In the genomic region with DNA sequence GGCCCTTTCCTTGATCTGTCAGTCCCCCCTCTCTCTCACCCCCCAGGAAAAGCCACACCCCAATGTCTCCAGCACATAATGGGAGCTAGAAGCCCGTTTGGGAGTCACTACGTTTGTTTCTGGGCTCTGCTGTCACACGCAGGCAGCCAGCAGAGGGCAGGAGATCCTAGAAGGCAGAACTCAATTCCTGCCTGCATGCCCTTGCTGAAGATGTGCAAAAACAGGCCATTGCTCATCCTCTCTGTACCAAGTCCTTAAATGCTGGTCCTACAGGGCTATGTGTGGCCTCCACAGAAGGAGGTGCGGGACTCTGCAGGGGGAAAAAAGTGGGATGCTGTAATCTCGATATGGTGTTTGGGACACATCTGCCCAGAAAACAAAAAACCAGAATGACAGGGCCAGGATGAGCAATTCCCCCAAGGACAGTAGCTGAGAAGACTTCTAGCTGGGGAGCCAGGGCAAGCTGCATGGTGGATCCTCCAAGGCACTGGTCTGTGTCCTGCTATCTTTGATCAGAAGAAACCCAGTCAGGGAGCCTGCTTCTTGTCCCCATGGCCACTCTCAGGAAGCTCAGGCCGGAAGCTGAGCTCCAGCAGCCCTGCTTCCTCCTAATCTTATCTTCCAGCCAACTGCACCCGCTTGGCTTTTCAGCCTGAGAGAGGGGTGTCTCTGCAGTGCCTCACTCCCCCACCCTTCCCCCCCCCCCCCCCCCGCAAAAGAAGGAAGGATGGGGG, we compare ENCODE assay signal across 8 mouse cellular contexts. TPM values are rescaled to one million over a fixed set of nuclear protein-coding genes. Genes with fewer than 3 reads are reported as not detected.
DNase-seq lines count a peak whose midpoint lies in the region; ATAC-seq lines count a peak whose summit lies in the region.

No protein-coding gene starts in this region.

- H3K27me3 ChIP-seq in hindbrain, embryonic 12.5 days: peaks cover 13% of the 10 kb centered on the region

- WGBS in hindbrain, embryonic 12.5 days: 30% methylated on average over 8 of the region's 8 CpGs

- H3K4me2 ChIP-seq in hindbrain, embryonic 12.5 days (replicated peaks): no peak overlapping the region

- DNase-seq in cerebellum, adult 18-20 months: peak; percentile 54 to 65
- DNase-seq in cerebellum, adult 11-12 months: no peak
- DNase-seq in brain, embryonic 18.5 days (ENCODE audit: low read depth, low spot score): peak; percentile 20
- peak; percentile 53 to 73 for DNase-seq in layer of hippocampus, postnatal 25 days (ENCODE audit: extremely low spot score in 1 of 2, low spot score in 1 of 2)
- peak; percentile 88 for DNase-seq in lung, postnatal 36 days
- DNase-seq in retina, postnatal 7 days (ENCODE audit: low read depth, low spot score): peak; percentile 31

- H3K4me3 ChIP-seq in hindbrain, embryonic 12.5 days: no peak overlapping the region

- no peak overlapping the region for H3K27ac ChIP-seq in hindbrain, embryonic 12.5 days

- no peaks in the 10 kb centered on the region for H3K9me3 ChIP-seq in hindbrain, embryonic 12.5 days (replicated peaks)

- H3K9ac ChIP-seq in hindbrain, embryonic 12.5 days: no peak overlapping the region

- peak; percentile 84 for ATAC-seq in frontal cortex, adult (ENCODE audit: low TSS enrichment)
- ATAC-seq in hindbrain, embryonic 12.5 days (ENCODE audit: low FRiP score): peak; percentile 27; the same call in 1 of the 2 replicates

- no peaks in the 10 kb centered on the region for H3K36me3 ChIP-seq in hindbrain, embryonic 12.5 days

- peaks cover 54% of the 10 kb centered on the region for H3K4me1 ChIP-seq in hindbrain, embryonic 12.5 days

RNA-seq across cellular contexts. Expression of gene Omp, which starts 10.4 kb away (rescaled TPM):
- 0.28 and 0.73 TPM in 2 replicates for polyA plus RNA-seq in hindbrain, embryonic 12.5 days (2016; fragmentation: Nextera tagmentation; extraction: Ambion mirVana)
- total RNA-seq in layer of hippocampus, postnatal 25 days (2021): 1 to 10 TPM; 1.0 to 1.4 TPM

RNA-seq across cellular contexts. Expression of gene Capn5, which starts 22.4 kb away (rescaled TPM):
- 12.3 and 12.7 TPM in 2 replicates for polyA plus RNA-seq in hindbrain, embryonic 12.5 days (2016; fragmentation: Nextera tagmentation; extraction: Ambion mirVana)
- total RNA-seq in layer of hippocampus, postnatal 25 days (2021): 10 to 100 TPM; 45.4 to 50.8 TPM

RNA-seq across cellular contexts. Expression of gene Myo7a, which starts 36.4 kb away (rescaled TPM):
- polyA plus RNA-seq in hindbrain, embryonic 12.5 days (2016; fragmentation: Nextera tagmentation; extraction: Ambion mirVana): 21.9 and 22.5 TPM in 2 replicates
- 10 to 100 TPM in 1 of 2 experiments, 1 to 10 TPM in 1; 8.6 to 12.1 TPM for total RNA-seq in layer of hippocampus, postnatal 25 days (2021)

RNA-seq across cellular contexts. Expression of gene B3gnt6, which starts 43.6 kb away (rescaled TPM):
- polyA plus RNA-seq in hindbrain, embryonic 12.5 days (2016; fragmentation: Nextera tagmentation; extraction: Ambion mirVana): 0.09 TPM in 1 of 2 replicates, not detected in the other
- total RNA-seq in layer of hippocampus, postnatal 25 days (2021): not detected
